Mouse (Mus musculus) CD8-positive naive resting alpha-beta T cell, adult 2 months (primary cell): ENCODE data around the gene Syvn1.
A peak's percentile ranks its signal among the peaks of the same experiment; 100 is the strongest.
"Not testable (repeated sequence)": the region's sequence is repeated elsewhere in the genome, so short reads cannot be mapped to it uniquely, and the experiment has no call there.

Source experiments
- DNase-seq, 2 experiments: peaks; one replicate each; pipeline ENCODE4 v3.0.0; 2022; ENCODE audit warnings: low read depth in 2 of 2, low spot score in 2 of 2

Gene Syvn1

GRCm38 (mm10) chr19:6040002-6040401 lies 6.4 kb upstream of the Syvn1 start:
- no peak for DNase-seq

DNA sequence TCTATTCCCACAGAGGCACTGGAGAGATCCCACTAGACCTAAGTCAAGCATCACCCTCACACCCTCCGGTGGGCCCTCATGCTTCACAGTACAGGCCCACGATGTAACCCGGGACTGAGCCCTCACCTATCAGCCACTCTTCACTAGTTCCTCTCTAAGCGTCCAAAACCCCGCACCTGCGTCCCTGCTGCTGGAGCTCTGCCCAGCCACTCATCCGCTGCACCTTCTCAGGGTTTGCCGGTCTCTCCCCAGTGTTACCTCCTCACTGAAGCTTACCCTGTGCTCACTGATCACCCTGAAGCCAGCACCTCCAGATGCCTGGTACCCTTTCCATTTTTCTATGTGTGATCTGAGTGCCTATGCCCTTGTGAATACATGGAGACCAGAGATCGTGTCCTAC lies 4.1 kb upstream of the Syvn1 start:
- no peak for DNase-seq

DNA sequence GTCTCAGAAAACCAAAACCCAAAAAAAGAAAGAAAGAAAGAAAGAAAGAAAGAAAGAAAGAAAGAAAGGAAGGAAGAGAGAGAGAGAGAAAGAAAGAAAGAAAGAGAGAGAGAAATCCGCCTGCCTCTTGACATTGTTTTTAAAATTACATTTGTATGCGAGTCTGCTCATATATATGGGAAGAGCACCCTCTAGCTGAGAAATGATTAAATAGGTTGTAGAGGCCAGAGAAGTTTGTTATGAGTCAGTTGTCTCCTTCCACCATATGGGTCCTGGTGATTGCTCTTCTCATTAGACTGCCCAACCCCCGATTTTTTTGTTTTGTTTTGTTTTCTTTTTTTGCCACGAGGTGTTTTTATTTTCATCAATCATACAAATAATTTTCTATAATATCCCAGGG lies 2.3 kb upstream of the Syvn1 start:
- DNase-seq, result not testable (repeated sequence)

DNA sequence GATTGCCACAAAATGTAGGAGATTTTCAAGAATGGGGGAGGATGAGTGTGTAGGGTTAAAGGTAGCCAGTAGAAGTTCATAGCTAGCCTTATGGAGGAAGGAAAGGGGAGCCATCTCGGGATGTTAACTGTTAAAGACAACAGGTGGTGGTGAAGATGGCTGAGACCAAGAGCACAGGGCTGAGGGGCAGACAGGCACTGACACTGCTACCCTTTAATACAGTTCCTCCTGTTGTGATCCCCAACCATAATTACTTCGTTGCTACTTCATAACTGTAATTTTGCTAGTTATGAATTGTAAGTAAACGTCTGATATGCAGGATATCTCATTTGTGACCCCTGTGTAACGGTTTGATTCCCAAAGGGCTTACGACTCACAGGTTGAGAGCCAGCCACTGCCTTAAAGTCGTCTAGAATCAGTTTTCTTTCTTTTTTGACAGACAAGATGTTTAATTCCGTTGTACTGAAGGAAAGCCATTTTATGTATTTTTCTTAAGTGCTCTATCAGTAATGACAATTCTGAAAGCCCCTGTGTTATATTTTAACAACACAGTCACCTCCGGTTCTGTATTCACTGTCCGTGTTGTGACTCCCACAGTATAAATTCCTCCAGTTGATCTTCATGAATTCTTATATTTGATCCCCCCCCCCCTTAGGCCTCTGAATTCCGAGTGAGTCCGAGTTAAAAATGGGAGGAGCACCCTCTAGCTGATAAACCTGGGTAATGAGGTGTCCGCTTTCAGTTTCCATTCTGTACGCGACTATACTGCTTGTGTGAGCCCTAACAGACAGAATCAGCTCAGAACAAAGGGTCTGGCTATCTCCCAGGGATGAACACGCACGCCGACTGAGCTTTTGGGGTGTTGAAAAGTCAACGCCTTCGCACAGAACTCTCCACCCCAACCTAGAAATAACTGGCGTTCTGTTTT lies 746 bp upstream of the Syvn1 start:
- DNase-seq, result no peak

DNA sequence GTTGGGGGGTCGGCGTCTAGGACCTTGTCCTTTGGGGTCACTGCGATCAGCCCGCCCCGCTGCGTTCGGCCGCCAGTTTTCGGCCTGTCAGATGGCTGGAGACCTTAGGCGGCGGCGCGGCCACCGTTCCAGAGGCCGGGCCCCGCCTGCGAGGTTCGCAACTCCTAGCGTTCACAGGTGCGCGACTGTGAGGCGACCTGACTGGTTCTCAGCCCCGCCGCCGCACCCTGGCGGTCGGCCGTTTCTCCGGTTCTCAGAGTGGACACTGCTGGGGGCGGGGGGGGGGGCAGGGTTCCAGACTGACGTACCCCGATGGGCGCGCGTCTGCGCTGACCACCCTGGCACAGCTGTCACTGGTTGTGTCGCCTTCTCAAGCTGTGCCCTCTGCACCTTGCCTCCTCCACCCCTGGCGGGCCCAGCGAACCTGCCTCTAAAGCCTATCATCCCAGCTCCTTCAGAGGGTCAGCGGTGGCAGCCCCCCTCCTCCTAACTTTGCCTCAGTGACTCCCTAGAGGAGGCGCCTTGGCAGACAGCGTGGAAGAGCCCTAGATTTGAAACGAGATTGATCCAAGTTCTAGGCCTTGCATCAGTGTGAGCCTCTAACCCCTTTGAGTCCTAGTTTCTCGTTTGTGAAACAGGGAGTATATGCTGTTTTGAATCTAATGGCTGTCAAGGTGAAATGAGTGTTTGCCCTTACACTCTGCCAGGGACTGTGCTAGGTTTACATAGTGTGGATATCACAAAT lies 950 bp downstream of the Syvn1 start:
- DNase-seq, result no peak

- no peak for DNase-seq
Measured at GRCm38 (mm10) chr19:6047899-6048166, 1.5 kb downstream of the Syvn1 start.

GRCm38 (mm10) chr19:6048681-6049410 lies 2.5 kb downstream of the Syvn1 start:
- no peak for DNase-seq

DNA sequence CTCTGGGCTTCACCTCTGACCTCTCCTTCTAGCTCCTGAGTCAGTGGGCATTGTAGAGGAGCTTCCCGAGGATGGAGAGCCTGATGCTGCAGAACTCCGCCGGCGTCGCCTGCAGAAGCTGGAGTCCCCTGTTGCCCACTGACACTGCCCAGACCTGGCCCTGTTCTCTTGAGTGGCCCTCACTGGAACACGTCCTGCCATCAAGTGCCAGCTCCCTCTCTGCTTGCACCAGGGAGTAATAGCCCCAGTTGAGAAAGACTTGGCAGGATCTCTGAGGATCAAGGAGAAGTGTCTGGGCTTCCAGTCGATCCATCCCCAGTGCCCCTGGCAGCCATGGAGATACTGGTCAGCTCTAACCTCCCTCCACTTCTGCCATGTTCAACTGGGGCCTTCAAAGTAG lies 6.1 kb downstream of the Syvn1 start:
- DNase-seq, result no peak

GRCm38 (mm10) chr19:6054296-6054695 lies 7.9 kb downstream of the Syvn1 start:
- no peak for DNase-seq

DNA sequence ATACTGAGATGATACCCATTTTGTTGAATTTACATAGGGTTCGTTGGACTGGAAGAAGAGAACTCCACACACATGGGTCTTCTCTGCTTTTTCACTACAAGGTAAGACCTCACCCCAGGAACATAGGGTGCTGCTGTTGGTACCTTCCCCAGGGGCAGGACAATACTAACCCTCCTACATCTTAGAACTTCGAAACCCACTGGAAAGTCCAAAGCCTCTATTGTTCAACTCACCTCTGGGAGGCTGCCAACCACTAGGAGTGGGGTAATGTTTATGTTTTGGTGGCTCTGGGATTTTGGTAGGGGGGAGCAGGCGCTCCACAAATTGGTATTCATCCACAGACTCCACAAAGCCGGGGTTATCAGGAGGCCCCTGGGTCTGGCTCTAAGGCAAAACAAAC lies 10.3 kb downstream of the Syvn1 start:
- DNase-seq, result no peak

GRCm38 (mm10) chr19:6057313-6058096 lies 11.1 kb downstream of the Syvn1 start, which contains the start of the genes Mrpl49 and Fau:
Gene Mrpl49 (minus strand): TSS chr19:6057785.
Gene Fau (plus strand): TSS chr19:6057844.
- peak; percentile 98 to 99 for DNase-seq

GRCm38 (mm10) chr19:6058513-6058912 lies 12.1 kb downstream of the Syvn1 start:
- DNase-seq, result no peak

DNA sequence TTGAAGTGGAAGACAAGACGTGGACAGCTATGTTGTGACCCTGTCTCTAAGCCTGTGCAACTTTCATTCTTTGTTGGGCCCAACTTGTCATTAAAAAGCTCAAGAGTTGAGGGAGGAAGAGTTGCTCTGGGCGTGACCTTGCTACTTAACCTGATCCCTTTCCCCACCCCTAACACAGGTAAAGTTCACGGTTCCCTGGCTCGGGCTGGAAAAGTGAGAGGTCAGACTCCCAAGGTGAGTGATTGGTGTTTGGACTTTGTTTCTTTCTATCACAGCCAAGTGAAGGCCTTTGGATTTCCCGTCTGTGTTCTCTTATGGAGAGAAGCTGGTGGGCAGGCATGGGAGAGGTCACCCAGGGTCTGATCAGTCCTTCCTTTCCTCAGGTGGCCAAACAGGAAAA lies 12.6 kb downstream of the Syvn1 start:
- no peak for DNase-seq

DNA sequence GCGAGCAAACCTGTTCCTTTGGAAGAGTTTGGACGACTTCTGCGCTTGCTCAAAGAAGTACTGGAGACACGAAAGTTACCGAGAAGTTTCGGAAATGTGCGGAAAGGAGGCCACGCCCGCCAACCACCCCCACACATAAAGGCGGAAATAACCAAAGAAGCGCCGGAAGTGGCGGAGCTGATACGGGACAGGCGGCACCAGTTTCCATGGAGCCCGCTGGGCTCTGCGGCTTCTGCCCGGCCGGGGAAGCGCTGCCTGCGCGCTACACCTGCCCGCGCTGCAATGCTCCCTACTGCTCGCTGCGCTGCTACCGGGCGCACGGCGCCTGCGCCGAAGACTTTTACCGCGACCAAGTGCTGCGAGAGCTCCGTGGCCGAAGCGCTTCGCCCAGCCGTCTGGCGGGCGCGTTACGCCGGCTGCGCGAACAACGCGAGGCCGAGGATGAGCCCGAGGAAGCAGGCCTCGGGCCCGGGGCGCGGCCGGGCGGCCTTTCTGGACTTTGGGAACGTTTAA lies 14.7 kb downstream of the Syvn1 start, which contains the start of gene Znhit2:
Znhit2 (plus strand) TSS at position 172 of the 513 bp plus-strand sequence.
- peak; percentile 92 to 95 for DNase-seq

GRCm38 (mm10) chr19:6061641-6062302 lies 15.4 kb downstream of the Syvn1 start:
- peak; percentile 35 to 36 for DNase-seq

GRCm38 (mm10) chr19:6062418-6062817 lies 16.0 kb downstream of the Syvn1 start:
- DNase-seq, result no peak

DNA sequence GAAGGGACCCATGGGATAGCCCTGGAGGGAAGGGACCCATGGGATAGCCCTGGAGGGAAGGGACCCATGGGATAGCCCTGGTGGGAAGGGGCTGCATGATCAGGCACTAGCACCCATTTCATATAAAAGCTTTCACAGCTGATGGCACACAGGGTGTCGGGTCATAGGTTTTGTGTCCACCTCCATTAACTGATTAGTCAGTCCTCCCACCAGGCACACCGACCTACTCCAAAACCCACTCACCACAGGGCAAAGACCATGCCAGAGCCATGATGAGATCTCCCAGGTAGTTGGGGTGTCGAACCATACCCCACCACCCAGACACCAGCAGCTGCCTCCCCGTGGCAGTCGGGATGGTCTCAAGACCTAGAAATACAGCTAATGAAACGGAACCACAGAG lies 16.7 kb downstream of the Syvn1 start:
- DNase-seq, result no peak

DNA sequence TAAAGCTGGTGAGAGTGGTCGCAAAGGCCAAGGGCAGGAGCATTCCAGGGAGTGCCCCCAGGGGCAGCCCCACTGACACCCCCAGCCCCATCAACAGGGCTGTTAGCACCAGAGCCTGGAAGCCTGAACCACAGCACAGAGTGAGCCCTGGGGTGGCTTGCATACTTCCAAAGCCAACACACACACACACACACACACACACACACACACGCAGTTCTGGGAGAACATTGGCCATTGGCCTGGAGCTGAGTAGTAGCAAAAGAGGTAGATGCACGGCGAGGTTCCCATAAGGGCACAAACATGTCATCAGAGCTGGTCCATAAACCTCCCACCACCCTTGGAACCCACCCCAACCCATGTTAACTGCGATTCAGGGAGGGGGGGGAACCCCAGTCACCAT lies 20.2 kb downstream of the Syvn1 start:
- no peak for DNase-seq

DNA sequence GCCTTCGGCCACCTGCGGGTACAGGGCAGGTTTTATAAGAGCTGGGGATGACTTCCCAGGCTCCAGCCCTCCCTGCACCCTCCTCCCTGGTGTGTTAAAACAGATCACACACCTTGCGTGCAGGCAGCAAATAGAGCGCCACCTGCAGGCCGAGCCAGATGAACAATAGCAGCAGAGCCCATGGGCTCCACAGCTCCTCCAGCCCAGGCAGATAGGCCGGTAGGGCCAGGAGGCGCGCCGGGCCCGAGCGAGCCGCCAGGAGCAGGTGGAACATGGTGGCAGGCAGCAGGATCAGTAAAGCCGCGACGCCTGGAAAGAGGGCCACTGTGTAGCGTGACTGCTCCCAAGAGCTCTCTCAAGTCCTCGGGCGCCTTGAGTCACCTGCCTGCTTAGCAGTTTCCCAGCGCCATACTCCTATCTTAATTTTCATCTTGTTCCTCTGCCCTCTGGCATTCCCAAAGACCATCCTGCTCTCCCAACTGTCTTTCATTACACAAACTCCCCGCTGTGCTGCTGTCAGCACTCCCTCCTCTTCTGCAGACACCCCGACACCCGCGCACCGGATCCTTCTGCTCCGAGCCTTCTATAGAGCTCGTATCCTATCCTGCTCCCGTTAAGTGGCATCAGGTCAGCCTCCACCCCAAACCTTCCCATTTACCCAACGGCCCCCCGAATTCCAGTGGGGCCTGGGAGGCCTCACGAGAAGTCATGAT lies 20.8 kb downstream of the Syvn1 start:
- DNase-seq, result peak; percentile 79 to 89
